Mouse (Mus musculus) hindbrain, embryonic 10.5 days (tissue): Measurements from ENCODE around the gene Akr1c14. TPM values are rescaled to one million over a fixed set of nuclear protein-coding genes. Genes with fewer than 3 reads are reported as not detected.
"Not testable (repeated sequence)": the region's sequence is repeated elsewhere in the genome, so short reads cannot be mapped to it uniquely, and the experiment has no call there.

Source experiments
- DNase-seq: peaks from one replicate; pipeline ENCODE4 v3.0.0-alpha.2; 2017; ENCODE audit warnings: low spot score
- H3K27ac ChIP-seq: fragments of 300-500 bp; sonication (generic); 2 replicates; pipeline ENCODE4 v1.5.1; 2016; ENCODE audit warnings: mild to moderate bottlenecking, moderate library complexity
- H3K27me3 ChIP-seq: fragments of 300-500 bp; sonication (generic); 2 replicates; pipeline ENCODE4 v1.6.1; 2016; ENCODE audit warnings: mild to moderate bottlenecking; ENCODE audit not compliant: poor library complexity, insufficient read depth, severe bottlenecking
- H3K36me3 ChIP-seq: fragments of 300-500 bp; sonication (generic); 2 replicates; pipeline ENCODE4 v1.6.1; 2016; ENCODE audit warnings: mild to moderate bottlenecking, moderate library complexity
- H3K4me1 ChIP-seq: fragments of 300-500 bp; sonication (generic); replicated peaks from 2 replicates; pipeline ENCODE4 v1.6.1; 2016; ENCODE audit warnings: mild to moderate bottlenecking
- H3K4me3 ChIP-seq: fragments of 300-500 bp; sonication (generic); 2 replicates; pipeline ENCODE4 v1.5.1; 2016; ENCODE audit warnings: mild to moderate bottlenecking, moderate library complexity
- H3K9me3 ChIP-seq: fragments of 300-500 bp; sonication (generic); 2 replicates; pipeline ENCODE4 v1.6.1; 2016; ENCODE audit warnings: mild to moderate bottlenecking, moderate library complexity
- WGBS: fragments of 180-500 bp; shearing (Covaris S2); methylation state at CpG from one replicate; pipeline ENCODE4 v1.1.7; 2016; 5-methylcytosine and 5-hydroxymethylcytosine counted together
- polyA plus RNA-seq: library from polyadenylated mRNA; unstranded; fragments of >200 nt; fragmentation: Nextera tagmentation; extraction: Ambion mirVana; gene quantifications from 2 replicates; pipeline ENCODE4 v1.2.1, GENCODE M21; 2016

Akr1c14 gene
- polyA plus RNA-seq, 1 experiment from 2014 or later: 0.18 TPM

GRCm38 (mm10) chr13:4059363-4059762 lies 10.6 kb downstream of the Akr1c14 start:
- no peak for DNase-seq
- Histone ChIP-seq H3K4me1 (no peaks in the 10 kb centered on the region), H3K36me3 (no peaks in the 10 kb centered on the region), H3K27ac (no peak overlapping the region), H3K9me3 (no peaks in the 10 kb centered on the region), H3K27me3 (no peaks in the 10 kb centered on the region), H3K4me3 (no peak overlapping the region)
- 72% methylated on average over 5 of the region's 5 CpGs for WGBS

GRCm38 (mm10) chr13:4060214-4060730 lies 11.5 kb downstream of the Akr1c14 start:
- DNase-seq: no peak
- H3K36me3 ChIP-seq: no peaks in the 10 kb centered on the region
- no peaks in the 10 kb centered on the region for H3K4me1 ChIP-seq
- H3K27me3 ChIP-seq: no peaks in the 10 kb centered on the region
- no peak overlapping the region for H3K27ac ChIP-seq
- H3K9me3 ChIP-seq: no peaks in the 10 kb centered on the region
- WGBS: 79% methylated on average over 3 of the region's 3 CpGs
- H3K4me3 ChIP-seq: no peak overlapping the region

GRCm38 (mm10) chr13:4076517-4077435 lies 28.0 kb downstream of the Akr1c14 start:
- no peak for DNase-seq
- H3K27ac ChIP-seq: no peak overlapping the region
- H3K36me3 ChIP-seq: no peaks in the 10 kb centered on the region
- no peaks in the 10 kb centered on the region for H3K9me3 ChIP-seq
- no peaks in the 10 kb centered on the region for H3K27me3 ChIP-seq
- 90% methylated on average over 9 of the region's 9 CpGs for WGBS
- H3K4me3 ChIP-seq: no peak overlapping the region
- no peaks in the 10 kb centered on the region for H3K4me1 ChIP-seq

GRCm38 (mm10) chr13:4079876-4080275 lies 31.1 kb downstream of the Akr1c14 start:
- no peaks in the 10 kb centered on the region for H3K4me1 ChIP-seq
- H3K4me3 ChIP-seq: no peak overlapping the region
- H3K9me3 ChIP-seq: 0 out of 2 replicates have a peak, but pooled peaks cover 4% of the 10 kb centered on the region
- H3K27me3 ChIP-seq: no peaks in the 10 kb centered on the region
- no peaks in the 10 kb centered on the region for H3K36me3 ChIP-seq
- no peak overlapping the region for H3K27ac ChIP-seq
- DNase-seq: no peak

GRCm38 (mm10) chr13:4101691-4102090 lies 52.9 kb downstream of the Akr1c14 start:
- Histone ChIP-seq H3K36me3 (no peaks in the 10 kb centered on the region), H3K4me3 (no peak overlapping the region), H3K27ac (no peak overlapping the region), H3K9me3 (no peaks in the 10 kb centered on the region), H3K4me1 (no peaks in the 10 kb centered on the region), H3K27me3 (no peaks in the 10 kb centered on the region)
- no peak for DNase-seq

GRCm38 (mm10) chr13:4102721-4103120 lies 53.9 kb downstream of the Akr1c14 start:
- H3K4me3 ChIP-seq: no peak overlapping the region
- H3K27ac ChIP-seq: no peak overlapping the region
- H3K9me3 ChIP-seq: no peaks in the 10 kb centered on the region
- no peaks in the 10 kb centered on the region for H3K4me1 ChIP-seq
- H3K27me3 ChIP-seq: no peaks in the 10 kb centered on the region
- H3K36me3 ChIP-seq: no peaks in the 10 kb centered on the region
- DNase-seq: no peak

- no peaks in the 10 kb centered on the region for H3K36me3 ChIP-seq
- no peaks in the 10 kb centered on the region for H3K4me1 ChIP-seq
- no peak overlapping the region for H3K4me3 ChIP-seq
- H3K27me3 ChIP-seq: no peaks in the 10 kb centered on the region
- no peaks in the 10 kb centered on the region for H3K9me3 ChIP-seq
- 30% methylated on average over 6 of the region's 6 CpGs for WGBS
- no peak overlapping the region for H3K27ac ChIP-seq
- peak; percentile 68 for DNase-seq
Observed at GRCm38 (mm10) chr13:4110281-4111188, 61.7 kb downstream of the Akr1c14 start.

GRCm38 (mm10) chr13:4119181-4119904 lies 70.5 kb downstream of the Akr1c14 start:
- Histone ChIP-seq H3K4me3 (no peak overlapping the region), H3K4me1 (no peaks in the 10 kb centered on the region), H3K27me3 (no peaks in the 10 kb centered on the region), H3K9me3 (no peaks in the 10 kb centered on the region), H3K36me3 (no peaks in the 10 kb centered on the region), H3K27ac (no peak overlapping the region)
- WGBS: 77% methylated on average over 2 of the region's 2 CpGs
- no peak for DNase-seq

GRCm38 (mm10) chr13:4123146-4123545 lies 74.3 kb downstream of the Akr1c14 start:
- no peaks in the 10 kb centered on the region for H3K36me3 ChIP-seq
- 0 out of 2 replicates have a peak, but pooled peaks cover 3% of the 10 kb centered on the region for H3K9me3 ChIP-seq
- DNase-seq: no peak
- H3K4me1 ChIP-seq: no peaks in the 10 kb centered on the region
- WGBS: 92% methylated on average over 7 of the region's 7 CpGs
- no peak overlapping the region for H3K27ac ChIP-seq
- H3K4me3 ChIP-seq: no peak overlapping the region
- H3K27me3 ChIP-seq: no peaks in the 10 kb centered on the region

- not testable (repeated sequence) for DNase-seq, H3K4me3 ChIP-seq, H3K4me1 ChIP-seq, H3K27ac ChIP-seq, H3K36me3 ChIP-seq, H3K27me3 ChIP-seq, H3K9me3 ChIP-seq
- WGBS: 93% methylated on average over 6 of the region's 6 CpGs
Observed at GRCm38 (mm10) chr13:4124471-4124870, 75.7 kb downstream of the Akr1c14 start.

GRCm38 (mm10) chr13:4125846-4126245 lies 77.0 kb downstream of the Akr1c14 start:
- not testable (repeated sequence) for H3K27ac ChIP-seq, H3K36me3 ChIP-seq, H3K4me3 ChIP-seq, H3K4me1 ChIP-seq, DNase-seq, H3K27me3 ChIP-seq, H3K9me3 ChIP-seq
- 71% methylated on average over 1 of the region's 1 CpGs for WGBS

- H3K27ac ChIP-seq: no peak overlapping the region
- H3K4me3 ChIP-seq: no peak overlapping the region
- H3K9me3 ChIP-seq: 0 out of 2 replicates have a peak, but pooled peaks cover 3% of the 10 kb centered on the region
- H3K4me1 ChIP-seq: no peaks in the 10 kb centered on the region
- WGBS: 46% methylated on average over 5 of the region's 5 CpGs
- peak; percentile 9 for DNase-seq
- H3K27me3 ChIP-seq: no peaks in the 10 kb centered on the region
- H3K36me3 ChIP-seq: no peaks in the 10 kb centered on the region
Observed at GRCm38 (mm10) chr13:4129100-4129499, 80.3 kb downstream of the Akr1c14 start.
